Mouse (Mus musculus): Measurements from ENCODE around the gene Mark1. TPM values are rescaled to one million over a fixed set of nuclear protein-coding genes. Genes with fewer than 3 reads are reported as not detected.

Gene Mark1
- polyA plus RNA-seq, 1 experiment: not detected

DNA sequence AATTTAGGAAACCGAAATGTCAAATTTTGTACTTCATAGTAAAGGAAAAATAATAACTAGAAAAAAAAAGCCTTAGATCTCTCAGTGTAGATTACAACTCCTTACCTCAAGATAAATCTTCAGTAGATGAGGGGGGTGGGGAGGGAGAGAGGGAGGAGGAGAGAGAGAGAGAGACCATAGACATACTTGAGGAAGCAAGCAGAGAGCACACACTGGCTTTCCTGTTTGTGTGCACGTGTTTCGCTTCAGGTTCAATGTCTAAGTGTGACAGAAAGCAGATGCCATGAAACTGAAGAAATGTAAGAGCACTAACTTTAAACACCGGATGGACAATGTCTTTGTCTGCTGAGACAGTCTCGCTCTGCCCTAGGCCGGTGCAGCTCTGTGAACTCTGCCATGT lies 41.0 kb downstream of the Mark1 start:
- H3K36me3 ChIP-seq (ENCODE audit: control insufficient read depth, insufficient read depth): no peaks in the 10 kb centered on the region
- H3K27me3 ChIP-seq (ENCODE audit: control insufficient read depth, insufficient read depth, insufficient read length): peaks cover 15% of the 10 kb centered on the region
- H3K4me2 ChIP-seq (ENCODE audit: low read depth): no peak overlapping the region
- no peaks in the 10 kb centered on the region for H3K79me2 ChIP-seq (ENCODE audit: control insufficient read depth, insufficient read depth)
- H3K4me3 ChIP-seq: no peak overlapping the region
- no peak overlapping the region for H3ac ChIP-seq (ENCODE audit: control insufficient read depth, insufficient read length)
- TF ChIP-seq SRF (IDR thresholded peaks at IDR 0.05; ENCODE audit: control insufficient read depth, insufficient read length, low read depth) (no peak), TCF12 (IDR thresholded peaks at IDR 0.05; ENCODE audit: insufficient read depth, poor library complexity, severe bottlenecking) (no peak), POLR2A (IDR thresholded peaks at IDR 0.05; ENCODE audit: insufficient read length, low read depth) (no peak), E2F4 (IDR thresholded peaks at IDR 0.05; ENCODE audit: insufficient read depth) (no peak), TCF3 (IDR thresholded peaks at IDR 0.05; ENCODE audit: insufficient read length, low read depth) (no peak), REST (IDR thresholded peaks at IDR 0.05; ENCODE audit: insufficient read depth, insufficient read length) (no peak), MYOD1 (IDR thresholded peaks at IDR 0.05; ENCODE audit: control insufficient read depth in 1 of 3, insufficient read length in 2 of 3, low read depth in 2 of 3) (no peak), MYOG (IDR thresholded peaks at IDR 0.05; ENCODE audit: control insufficient read depth in 1 of 3, insufficient read depth in 1 of 3, insufficient read length in 2 of 3, low read depth in 2 of 3) (no peak)

DNA sequence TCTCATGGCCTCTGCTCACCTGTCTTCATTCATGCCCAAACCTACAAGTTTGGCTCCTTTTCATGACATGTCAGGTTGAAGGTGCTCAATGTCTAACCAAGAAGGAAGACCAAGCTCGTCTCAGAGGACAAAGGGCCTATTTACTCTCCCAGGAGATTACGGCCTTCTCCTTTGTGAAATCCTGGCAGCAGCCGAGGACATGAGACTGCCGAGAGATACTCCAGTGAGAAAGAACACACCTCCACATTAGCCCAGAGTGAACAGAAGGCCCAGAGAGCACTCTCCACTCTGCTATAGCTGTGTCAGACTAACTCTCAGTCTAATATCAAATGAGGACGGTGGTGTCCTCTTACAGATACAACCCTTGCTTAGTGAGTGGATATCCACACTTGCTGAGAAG lies 47.6 kb downstream of the Mark1 start:
- Histone ChIP-seq H3ac (ENCODE audit: control insufficient read depth, insufficient read length) (no peak overlapping the region), H3K27me3 (ENCODE audit: control insufficient read depth, insufficient read depth, insufficient read length) (peaks cover 9% of the 10 kb centered on the region), H3K36me3 (ENCODE audit: control insufficient read depth, insufficient read depth) (no peaks in the 10 kb centered on the region), H3K4me3 (no peak overlapping the region), H3K4me2 (ENCODE audit: low read depth) (no peak overlapping the region), H3K79me2 (ENCODE audit: control insufficient read depth, insufficient read depth) (no peaks in the 10 kb centered on the region)
- no peak for TF ChIP-seq MYOD1 (IDR thresholded peaks at IDR 0.05; ENCODE audit: control insufficient read depth in 1 of 3, insufficient read length in 2 of 3, low read depth in 2 of 3)
- TF ChIP-seq MYOG (IDR thresholded peaks at IDR 0.05; ENCODE audit: control insufficient read depth in 1 of 3, insufficient read depth in 1 of 3, insufficient read length in 2 of 3, low read depth in 2 of 3): no peak
- TF ChIP-seq POLR2AphosphoS2 (IDR thresholded peaks at IDR 0.05; ENCODE audit: insufficient read length, low read depth): no peak
- TF ChIP-seq USF1 (IDR thresholded peaks at IDR 0.05; ENCODE audit: low read depth): no peak
- no peak for TF ChIP-seq SRF (IDR thresholded peaks at IDR 0.05; ENCODE audit: control insufficient read depth, insufficient read length, low read depth)
- TF ChIP-seq REST (IDR thresholded peaks at IDR 0.05; ENCODE audit: insufficient read depth, insufficient read length): no peak

DNA sequence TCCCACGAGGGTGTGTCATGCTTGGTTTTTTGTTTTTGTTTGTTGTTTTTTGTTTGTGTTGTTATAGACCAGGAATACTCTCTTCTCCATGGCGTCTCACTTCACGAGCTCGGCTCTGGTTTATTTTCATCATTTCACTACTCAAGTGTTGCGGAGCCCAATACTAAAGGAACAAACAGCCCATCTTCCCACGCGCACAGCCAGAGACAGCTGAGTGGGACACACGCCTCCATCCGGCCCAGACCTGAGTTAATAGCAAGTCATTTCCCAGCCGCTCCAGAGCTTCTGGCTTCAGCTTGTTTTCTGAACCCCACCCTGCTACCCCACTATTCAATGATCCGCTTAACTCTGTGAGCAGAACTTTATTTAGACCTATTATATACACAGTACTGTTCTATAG lies 48.3 kb downstream of the Mark1 start:
- no peak for TF ChIP-seq MYOD1 (IDR thresholded peaks at IDR 0.05; ENCODE audit: control insufficient read depth in 1 of 3, insufficient read length in 2 of 3, low read depth in 2 of 3)
- no peak for TF ChIP-seq REST (IDR thresholded peaks at IDR 0.05; ENCODE audit: insufficient read depth, insufficient read length)
- no peak for TF ChIP-seq USF1 (IDR thresholded peaks at IDR 0.05; ENCODE audit: low read depth)
- TF ChIP-seq POLR2A (IDR thresholded peaks at IDR 0.05; ENCODE audit: insufficient read length, low read depth): no peak
- no peak for TF ChIP-seq POLR2AphosphoS2 (IDR thresholded peaks at IDR 0.05; ENCODE audit: insufficient read length, low read depth)
- no peak for TF ChIP-seq TCF3 (IDR thresholded peaks at IDR 0.05; ENCODE audit: insufficient read length, low read depth)
- no peak for TF ChIP-seq TCF12 (IDR thresholded peaks at IDR 0.05; ENCODE audit: insufficient read depth, poor library complexity, severe bottlenecking)
- no peak for TF ChIP-seq CEBPB (IDR thresholded peaks at IDR 0.05; ENCODE audit: insufficient read depth, poor library complexity, severe bottlenecking)
- Histone ChIP-seq H3K27me3 (ENCODE audit: control insufficient read depth, insufficient read depth, insufficient read length) (peaks cover 14% of the 10 kb centered on the region), H3K79me2 (ENCODE audit: control insufficient read depth, insufficient read depth) (no peaks in the 10 kb centered on the region), H3ac (ENCODE audit: control insufficient read depth, insufficient read length) (no peak overlapping the region), H3K4me2 (ENCODE audit: low read depth) (no peak overlapping the region), H3K4me3 (no peak overlapping the region), H3K36me3 (ENCODE audit: control insufficient read depth, insufficient read depth) (no peaks in the 10 kb centered on the region)

DNA sequence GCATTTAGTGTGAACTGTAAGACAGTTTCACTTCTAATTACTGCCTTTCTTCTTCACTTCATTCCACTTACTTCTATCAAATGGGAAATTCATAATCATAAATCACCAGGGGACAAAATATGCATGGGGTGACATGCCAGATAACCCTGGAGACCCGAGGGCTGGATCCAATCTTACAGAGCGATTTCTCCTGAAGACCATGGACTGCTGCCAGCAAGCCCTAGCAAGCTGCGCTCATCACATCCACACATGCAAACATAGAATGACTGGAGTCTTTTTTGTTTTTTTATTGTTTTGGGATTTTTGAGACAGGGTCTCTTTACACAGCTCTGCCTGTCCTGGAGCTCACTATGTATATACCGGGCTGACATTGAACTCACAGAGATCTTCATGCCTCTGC lies 61.3 kb downstream of the Mark1 start:
- Histone ChIP-seq H3K27me3 (ENCODE audit: control insufficient read depth, insufficient read depth, insufficient read length) (peaks cover 5% of the 10 kb centered on the region), H3K79me2 (ENCODE audit: control insufficient read depth, insufficient read depth) (no peaks in the 10 kb centered on the region), H3K4me3 (no peak overlapping the region), H3K4me2 (ENCODE audit: low read depth) (no peak overlapping the region), H3ac (ENCODE audit: control insufficient read depth, insufficient read length) (no peak overlapping the region), H3K36me3 (ENCODE audit: control insufficient read depth, insufficient read depth) (no peaks in the 10 kb centered on the region)
- TF ChIP-seq MYOD1 (IDR thresholded peaks at IDR 0.05; ENCODE audit: control insufficient read depth in 1 of 3, insufficient read length in 2 of 3, low read depth in 2 of 3) (no peak), MYOG (IDR thresholded peaks at IDR 0.05; ENCODE audit: control insufficient read depth in 1 of 3, insufficient read depth in 1 of 3, insufficient read length in 2 of 3, low read depth in 2 of 3) (no peak), CEBPB (IDR thresholded peaks at IDR 0.05; ENCODE audit: insufficient read depth, poor library complexity, severe bottlenecking) (no peak), REST (IDR thresholded peaks at IDR 0.05; ENCODE audit: insufficient read depth, insufficient read length) (no peak), TCF12 (IDR thresholded peaks at IDR 0.05; ENCODE audit: insufficient read depth, poor library complexity, severe bottlenecking) (no peak), MAX (IDR thresholded peaks at IDR 0.05; ENCODE audit: low read depth) (no peak), TCF3 (IDR thresholded peaks at IDR 0.05; ENCODE audit: insufficient read length, low read depth) (no peak), SRF (IDR thresholded peaks at IDR 0.05; ENCODE audit: control insufficient read depth, insufficient read length, low read depth) (no peak), E2F4 (IDR thresholded peaks at IDR 0.05; ENCODE audit: insufficient read depth) (no peak), POLR2A (IDR thresholded peaks at IDR 0.05; ENCODE audit: insufficient read length, low read depth) (no peak), POLR2AphosphoS2 (IDR thresholded peaks at IDR 0.05; ENCODE audit: insufficient read length, low read depth) (no peak), USF1 (IDR thresholded peaks at IDR 0.05; ENCODE audit: low read depth) (no peak)

DNA sequence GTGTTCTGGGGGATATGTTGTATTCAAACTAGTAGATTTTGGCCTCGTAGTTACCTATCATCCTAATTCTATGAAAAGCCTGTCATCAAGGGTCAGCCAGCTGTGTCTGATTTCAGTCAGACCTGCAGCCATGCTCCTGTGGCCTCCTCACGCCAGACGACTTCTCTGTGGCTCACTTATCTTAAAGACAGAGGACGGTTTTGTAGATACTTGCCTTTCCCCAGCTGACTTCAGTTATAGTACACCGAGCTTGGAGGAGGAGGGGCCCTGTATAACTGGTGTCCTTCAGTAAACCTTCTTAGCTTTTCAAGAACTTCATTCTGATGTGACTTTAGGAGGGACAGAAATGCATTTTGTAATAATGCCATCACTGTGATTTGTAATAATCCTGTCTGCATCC lies 63.4 kb downstream of the Mark1 start:
- Histone ChIP-seq H3K79me2 (ENCODE audit: control insufficient read depth, insufficient read depth) (no peaks in the 10 kb centered on the region), H3K27me3 (ENCODE audit: control insufficient read depth, insufficient read depth, insufficient read length) (peaks cover 5% of the 10 kb centered on the region), H3ac (ENCODE audit: control insufficient read depth, insufficient read length) (no peak overlapping the region), H3K4me2 (ENCODE audit: low read depth) (no peak overlapping the region), H3K4me3 (no peak overlapping the region), H3K36me3 (ENCODE audit: control insufficient read depth, insufficient read depth) (no peaks in the 10 kb centered on the region)
- TF ChIP-seq USF1 (IDR thresholded peaks at IDR 0.05; ENCODE audit: low read depth): no peak
- TF ChIP-seq E2F4 (IDR thresholded peaks at IDR 0.05; ENCODE audit: insufficient read depth): no peak
- TF ChIP-seq POLR2A (IDR thresholded peaks at IDR 0.05; ENCODE audit: insufficient read length, low read depth): no peak
- no peak for TF ChIP-seq MYOG (IDR thresholded peaks at IDR 0.05; ENCODE audit: control insufficient read depth in 1 of 3, insufficient read depth in 1 of 3, insufficient read length in 2 of 3, low read depth in 2 of 3)
- no peak for TF ChIP-seq POLR2AphosphoS2 (IDR thresholded peaks at IDR 0.05; ENCODE audit: insufficient read length, low read depth)
- no peak for TF ChIP-seq REST (IDR thresholded peaks at IDR 0.05; ENCODE audit: insufficient read depth, insufficient read length)

Data from myocyte (in vitro differentiated cells).